Mouse (Mus musculus): ENCODE measurements at regions not wholly inside any gene's neighbourhood (a gene's known extent, or its start where the extent isn't known, plus 50 kb on each side); places are given as distances from the start of the nearest gene placed in this dataset.
A peak's percentile ranks its signal among the peaks of the same experiment; 100 is the strongest.

- Histone ChIP-seq H3K9ac (replicated peaks; ENCODE audit: low read length) (no peak overlapping the region), H3K36me3 (ENCODE audit: insufficient read depth, low read length) (no peaks in the 10 kb centered on the region), H3K4me2 (ENCODE audit: low read depth, low read length) (no peak overlapping the region), H3K4me3 (ENCODE audit: low read length) (no peak overlapping the region), H3K9me3 (ENCODE audit: low read length) (no peaks in the 10 kb centered on the region), H3K4me1 (ENCODE audit: insufficient read depth, low read length) (peaks cover 4% of the 10 kb centered on the region; the same call in 1 of the 2 replicates), H3K27ac (no peak overlapping the region), H3K27me3 (ENCODE audit: insufficient read depth, low read length) (no peaks in the 10 kb centered on the region)
- no peak for TF ChIP-seq CTCF (IDR thresholded peaks at IDR 0.05; ENCODE audit: low read depth)
- ATAC-seq, result no peak
- no peak for DNase-seq (ENCODE audit: low spot score)
- 66% methylated on average over 2 of the region's 2 CpGs for WGBS
These were observed 76.5 kb upstream of the Ankrd50 start for GRCm38 (mm10) chr3:38561186-38561585.

DNA sequence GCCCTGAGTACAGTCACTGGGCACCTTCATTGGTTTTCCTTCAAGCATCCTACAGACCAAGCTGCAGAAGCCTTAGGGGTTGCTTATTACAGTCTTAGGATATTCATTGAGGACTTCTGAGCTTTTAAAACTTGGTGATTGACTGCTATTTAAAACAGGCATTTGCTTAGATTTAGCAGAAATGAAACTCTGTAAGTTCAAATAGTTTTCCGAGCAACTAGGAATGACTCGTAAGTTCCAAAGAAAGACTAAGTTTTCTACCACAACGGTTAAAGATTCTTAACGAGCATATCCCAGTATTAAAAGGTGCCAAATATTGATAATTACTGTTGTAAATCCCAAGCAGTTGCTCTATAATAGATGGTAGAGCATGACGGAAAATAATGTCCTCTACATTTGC lies 71.3 kb upstream of the Ankrd50 start:
- Histone ChIP-seq H3K27ac (no peak overlapping the region), H3K27me3 (ENCODE audit: insufficient read depth, low read length) (no peaks in the 10 kb centered on the region), H3K36me3 (ENCODE audit: insufficient read depth, low read length) (no peaks in the 10 kb centered on the region), H3K4me1 (ENCODE audit: insufficient read depth, low read length) (no peaks in the 10 kb centered on the region), H3K4me2 (ENCODE audit: low read depth, low read length) (no peak overlapping the region), H3K9me3 (ENCODE audit: low read length) (no peaks in the 10 kb centered on the region), H3K4me3 (ENCODE audit: low read length) (no peak overlapping the region), H3K9ac (replicated peaks; ENCODE audit: low read length) (no peak overlapping the region)
- ATAC-seq, result no peak
- TF ChIP-seq CTCF (IDR thresholded peaks at IDR 0.05; ENCODE audit: low read depth), result no peak
- 86% methylated on average over 5 of the region's 5 CpGs for WGBS
- DNase-seq (ENCODE audit: low spot score), result no peak

DNA sequence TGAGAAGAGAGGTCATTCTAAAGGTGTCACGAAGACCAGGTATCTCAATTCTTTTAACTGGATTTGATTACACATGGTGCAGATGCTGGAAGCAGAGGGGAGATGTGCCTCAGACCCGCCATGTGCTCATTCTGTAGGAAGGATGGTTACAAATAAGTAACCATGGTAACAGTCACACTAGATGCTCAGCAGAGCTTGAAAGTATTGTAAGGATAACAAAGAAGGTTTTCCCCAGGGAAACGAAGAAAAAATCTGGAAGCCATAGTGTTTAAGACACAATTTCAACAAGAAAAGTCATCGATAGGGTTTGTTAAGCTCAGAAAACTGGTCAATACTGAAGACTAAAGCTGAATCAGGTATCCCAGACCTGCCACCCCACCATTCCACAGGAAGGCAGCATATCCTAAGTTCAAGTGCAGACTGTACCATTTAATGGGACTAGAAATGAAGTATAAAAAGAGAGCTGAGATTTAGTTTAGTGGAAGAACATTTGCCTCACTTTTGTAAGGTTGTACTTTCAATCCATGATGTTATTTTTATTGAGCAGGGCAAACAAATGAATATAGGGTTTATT lies 68.9 kb upstream of the Ankrd50 start:
- no peak overlapping the region for H3K4me2 ChIP-seq (ENCODE audit: low read depth, low read length)
- no peak overlapping the region for H3K4me3 ChIP-seq (ENCODE audit: low read length)
- peak; percentile 57 for DNase-seq (ENCODE audit: low spot score)
- H3K27me3 ChIP-seq (ENCODE audit: insufficient read depth, low read length), result no peaks in the 10 kb centered on the region
- H3K4me1 ChIP-seq (ENCODE audit: insufficient read depth, low read length), result no peaks in the 10 kb centered on the region
- no peak overlapping the region for H3K9ac ChIP-seq (replicated peaks; ENCODE audit: low read length)
- ATAC-seq, result peak; percentile 67; the same call in 1 of the 2 replicates
- no peaks in the 10 kb centered on the region for H3K36me3 ChIP-seq (ENCODE audit: insufficient read depth, low read length)
- no peaks in the 10 kb centered on the region for H3K9me3 ChIP-seq (ENCODE audit: low read length)
- 14% methylated on average over 4 of the region's 4 CpGs for WGBS
- TF ChIP-seq CTCF (IDR thresholded peaks at IDR 0.05; ENCODE audit: low read depth), result no peak
- no peak overlapping the region for H3K27ac ChIP-seq

- DNase-seq (ENCODE audit: low spot score) (no peak), ATAC-seq (no peak)
- Histone ChIP-seq H3K4me1 (ENCODE audit: insufficient read depth, low read length) (no peaks in the 10 kb centered on the region), H3K4me2 (ENCODE audit: low read depth, low read length) (no peak overlapping the region), H3K27ac (no peak overlapping the region), H3K4me3 (ENCODE audit: low read length) (no peak overlapping the region), H3K9ac (replicated peaks; ENCODE audit: low read length) (no peak overlapping the region), H3K27me3 (ENCODE audit: insufficient read depth, low read length) (no peaks in the 10 kb centered on the region), H3K36me3 (ENCODE audit: insufficient read depth, low read length) (no peaks in the 10 kb centered on the region), H3K9me3 (ENCODE audit: low read length) (no peaks in the 10 kb centered on the region)
- 79% methylated on average over 3 of the region's 3 CpGs for WGBS
- no peak for TF ChIP-seq CTCF (IDR thresholded peaks at IDR 0.05; ENCODE audit: low read depth)
These were observed 62.4 kb upstream of the Ankrd50 start for GRCm38 (mm10) chr3:38547032-38547431.

- H3K4me2 ChIP-seq (ENCODE audit: low read depth, low read length), result no peak overlapping the region
- no peak for ATAC-seq
- TF ChIP-seq CTCF (IDR thresholded peaks at IDR 0.05; ENCODE audit: low read depth), result no peak
- H3K4me3 ChIP-seq (ENCODE audit: low read length), result no peak overlapping the region
- no peak for DNase-seq (ENCODE audit: low spot score)
- H3K9ac ChIP-seq (replicated peaks; ENCODE audit: low read length), result no peak overlapping the region
- 84% methylated on average over 3 of the region's 3 CpGs for WGBS
- no peaks in the 10 kb centered on the region for H3K36me3 ChIP-seq (ENCODE audit: insufficient read depth, low read length)
- no peak overlapping the region for H3K27ac ChIP-seq
- no peaks in the 10 kb centered on the region for H3K9me3 ChIP-seq (ENCODE audit: low read length)
- H3K4me1 ChIP-seq (ENCODE audit: insufficient read depth, low read length), result no peaks in the 10 kb centered on the region
- H3K27me3 ChIP-seq (ENCODE audit: insufficient read depth, low read length), result no peaks in the 10 kb centered on the region
These were observed 60.9 kb upstream of the Ankrd50 start for GRCm38 (mm10) chr3:38545501-38545896.

DNA sequence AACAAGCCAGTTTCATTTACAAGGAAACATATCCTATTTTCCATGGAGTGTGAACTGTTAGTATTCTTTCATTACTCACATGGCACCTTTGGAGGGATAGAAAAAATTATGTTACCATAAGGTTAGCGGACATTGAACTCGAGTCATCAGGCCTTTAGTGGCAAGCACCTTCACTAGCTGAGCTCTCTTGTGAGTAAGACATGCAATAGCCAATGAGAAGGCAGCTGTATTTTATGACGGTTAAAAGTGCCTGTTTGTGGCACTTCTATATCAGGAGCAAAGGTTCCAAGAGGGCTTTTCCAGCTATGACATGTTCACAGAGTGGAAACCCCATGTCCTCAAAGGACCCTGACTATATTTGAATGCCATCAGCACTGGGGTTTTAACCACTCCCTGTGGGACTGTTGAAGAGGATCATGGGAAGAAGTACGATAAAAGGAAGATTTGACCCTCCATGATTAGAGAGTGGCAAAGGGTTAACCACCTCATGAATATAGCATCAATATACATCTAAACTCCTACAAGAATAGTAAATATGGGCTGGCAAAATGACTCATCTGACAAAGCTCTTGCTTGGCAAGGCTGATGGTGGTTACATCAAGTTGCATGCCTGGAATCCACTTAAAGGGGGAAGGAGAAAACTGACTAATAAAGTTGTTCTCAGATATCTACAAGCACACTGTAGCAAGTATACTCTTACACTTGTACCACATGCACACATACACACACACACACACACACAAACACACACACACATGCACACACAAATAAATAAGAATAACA lies 60.3 kb upstream of the Ankrd50 start:
- Histone ChIP-seq H3K4me3 (ENCODE audit: low read length) (no peak overlapping the region), H3K36me3 (ENCODE audit: insufficient read depth, low read length) (no peaks in the 10 kb centered on the region), H3K27me3 (ENCODE audit: insufficient read depth, low read length) (no peaks in the 10 kb centered on the region), H3K9me3 (ENCODE audit: low read length) (no peaks in the 10 kb centered on the region), H3K4me2 (ENCODE audit: low read depth, low read length) (no peak overlapping the region), H3K27ac (no peak overlapping the region), H3K9ac (replicated peaks; ENCODE audit: low read length) (no peak overlapping the region), H3K4me1 (ENCODE audit: insufficient read depth, low read length) (no peaks in the 10 kb centered on the region)
- TF ChIP-seq CTCF (IDR thresholded peaks at IDR 0.05; ENCODE audit: low read depth), result no peak
- 87% methylated on average over 4 of the region's 4 CpGs for WGBS
- ATAC-seq, result no peak
- no peak for DNase-seq (ENCODE audit: low spot score)

DNA sequence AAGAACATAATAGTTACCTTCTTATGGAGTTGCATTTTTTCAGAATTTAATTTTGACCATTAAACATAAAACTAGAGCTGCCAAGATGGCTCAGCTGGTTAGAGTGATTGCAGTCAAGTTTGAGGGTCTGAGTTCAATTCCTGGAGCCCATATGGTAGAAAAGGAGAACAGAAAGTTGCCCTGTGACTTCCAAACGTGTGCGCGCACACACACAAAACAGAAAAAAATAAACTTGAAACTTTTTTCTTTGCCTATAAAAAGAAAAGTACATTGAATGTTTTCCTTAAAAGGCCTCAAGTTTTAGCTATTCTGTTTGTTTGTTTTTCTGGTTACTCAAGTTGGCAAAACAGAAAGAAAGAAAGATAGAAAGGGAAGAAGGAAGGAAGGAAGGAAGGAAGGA lies 59.2 kb upstream of the Ankrd50 start:
- Histone ChIP-seq H3K9me3 (ENCODE audit: low read length) (no peaks in the 10 kb centered on the region), H3K4me3 (ENCODE audit: low read length) (no peak overlapping the region), H3K27me3 (ENCODE audit: insufficient read depth, low read length) (no peaks in the 10 kb centered on the region), H3K36me3 (ENCODE audit: insufficient read depth, low read length) (no peaks in the 10 kb centered on the region), H3K4me2 (ENCODE audit: low read depth, low read length) (no peak overlapping the region), H3K27ac (no peak overlapping the region), H3K9ac (replicated peaks; ENCODE audit: low read length) (no peak overlapping the region), H3K4me1 (ENCODE audit: insufficient read depth, low read length) (no peaks in the 10 kb centered on the region)
- TF ChIP-seq CTCF (IDR thresholded peaks at IDR 0.05; ENCODE audit: low read depth), result no peak
- 85% methylated on average over 3 of the region's 3 CpGs for WGBS
- DNase-seq (ENCODE audit: low spot score) (no peak), ATAC-seq (no peak)
